Mouse (Mus musculus): Measurements from ENCODE around the gene Stxbp5. TPM values are rescaled to one million over a fixed set of nuclear protein-coding genes. Genes with fewer than 3 reads are reported as not detected.

Stxbp5 gene
- 206 TPM in 1 of 2 replicates, not detected in the other for polyA plus RNA-seq (2012; ENCODE audit: insufficient read depth, insufficient read length, low replicate concordance, missing spikeins)

- peak within 1 kb of the TSS; percentile 74 for H3K4me3 ChIP-seq (ENCODE audit: insufficient read depth, low read depth, low read length)
- no peaks in the 10 kb centered on the region for H3K4me1 ChIP-seq (ENCODE audit: control insufficient read depth, insufficient read depth, low read length)
- peak; percentile 90 for TF ChIP-seq POLR2A (IDR thresholded peaks at IDR 0.05; ENCODE audit: insufficient read depth, low read depth, low read length)
- no peak for TF ChIP-seq CTCF (IDR thresholded peaks at IDR 0.05; ENCODE audit: insufficient read depth, low read depth, low read length)
- 1% methylated on average over 52 of the region's 52 CpGs for WGBS
- H3K27ac ChIP-seq (ENCODE audit: insufficient read depth, low read depth, low read length) = peak within 1 kb of the TSS; percentile 92
Observed at GRCm38 (mm10) chr10:9901071-9901696, at the start of gene Stxbp5. Gene Stxbp5 (minus strand): TSS chr10:9901079.

GRCm38 (mm10) chr10:9912395-9912794, 11.5 kb upstream of the Stxbp5 start:
- WGBS = 21% methylated on average over 5 of the region's 5 CpGs
- H3K4me1 ChIP-seq (ENCODE audit: control insufficient read depth, insufficient read depth, low read length) = no peaks in the 10 kb centered on the region
- no peak overlapping the region for H3K4me3 ChIP-seq (ENCODE audit: insufficient read depth, low read depth, low read length)
- H3K27ac ChIP-seq (ENCODE audit: insufficient read depth, low read depth, low read length) = no peak overlapping the region
- TF ChIP-seq POLR2A (IDR thresholded peaks at IDR 0.05; ENCODE audit: insufficient read depth, low read depth, low read length) (no peak), CTCF (IDR thresholded peaks at IDR 0.05; ENCODE audit: insufficient read depth, low read depth, low read length) (no peak)

- WGBS = 61% methylated on average over 8 of the region's 8 CpGs
- H3K4me3 ChIP-seq (ENCODE audit: insufficient read depth, low read depth, low read length) = no peak overlapping the region
- no peak for TF ChIP-seq POLR2A (IDR thresholded peaks at IDR 0.05; ENCODE audit: insufficient read depth, low read depth, low read length)
- no peak for TF ChIP-seq CTCF (IDR thresholded peaks at IDR 0.05; ENCODE audit: insufficient read depth, low read depth, low read length)
- H3K27ac ChIP-seq (ENCODE audit: insufficient read depth, low read depth, low read length) = no peak overlapping the region
- no peaks in the 10 kb centered on the region for H3K4me1 ChIP-seq (ENCODE audit: control insufficient read depth, insufficient read depth, low read length)
Observed at GRCm38 (mm10) chr10:9907919-9908502, 7.1 kb upstream of the Stxbp5 start.

- no peaks in the 10 kb centered on the region for H3K4me1 ChIP-seq (ENCODE audit: control insufficient read depth, insufficient read depth, low read length)
- no peak overlapping the region for H3K27ac ChIP-seq (ENCODE audit: insufficient read depth, low read depth, low read length)
- TF ChIP-seq POLR2A (IDR thresholded peaks at IDR 0.05; ENCODE audit: insufficient read depth, low read depth, low read length) (no peak), CTCF (IDR thresholded peaks at IDR 0.05; ENCODE audit: insufficient read depth, low read depth, low read length) (no peak)
- H3K4me3 ChIP-seq (ENCODE audit: insufficient read depth, low read depth, low read length) = no peak overlapping the region
- WGBS = 97% methylated on average over 2 of the region's 2 CpGs
Observed at GRCm38 (mm10) chr10:9907519-9907918, 6.6 kb upstream of the Stxbp5 start.

- TF ChIP-seq CTCF (IDR thresholded peaks at IDR 0.05; ENCODE audit: insufficient read depth, low read depth, low read length) (no peak), POLR2A (IDR thresholded peaks at IDR 0.05; ENCODE audit: insufficient read depth, low read depth, low read length) (no peak)
- 81% methylated on average over 3 of the region's 3 CpGs for WGBS
Observed at GRCm38 (mm10) chr10:9906185-9906584, 5.3 kb upstream of the Stxbp5 start.

GRCm38 (mm10) chr10:9901697-9902239, 889 bp upstream of the Stxbp5 start:
- WGBS = under 1% methylated on average over 16 of the region's 16 CpGs
- peak overlapping the region; percentile 92 for H3K27ac ChIP-seq (ENCODE audit: insufficient read depth, low read depth, low read length)
- no peaks in the 10 kb centered on the region for H3K4me1 ChIP-seq (ENCODE audit: control insufficient read depth, insufficient read depth, low read length)
- H3K4me3 ChIP-seq (ENCODE audit: insufficient read depth, low read depth, low read length) = peak overlapping the region; percentile 74
- TF ChIP-seq POLR2A (IDR thresholded peaks at IDR 0.05; ENCODE audit: insufficient read depth, low read depth, low read length) (no peak), CTCF (IDR thresholded peaks at IDR 0.05; ENCODE audit: insufficient read depth, low read depth, low read length) (no peak)

More at GRCm38 (mm10) chr10:9906185-9906584, 5.3 kb upstream of the Stxbp5 start:
- no peak overlapping the region for H3K27ac ChIP-seq (ENCODE audit: insufficient read depth, low read depth, low read length)
- H3K4me3 ChIP-seq (ENCODE audit: insufficient read depth, low read depth, low read length) = no peak overlapping the region
- H3K4me1 ChIP-seq (ENCODE audit: control insufficient read depth, insufficient read depth, low read length) = no peaks in the 10 kb centered on the region

- Histone ChIP-seq H3K27ac (ENCODE audit: insufficient read depth, low read depth, low read length) (peak overlapping the region; percentile 92), H3K4me1 (ENCODE audit: control insufficient read depth, insufficient read depth, low read length) (no peaks in the 10 kb centered on the region), H3K4me3 (ENCODE audit: insufficient read depth, low read depth, low read length) (peak overlapping the region; percentile 74)
- under 1% methylated on average over 81 of the region's 81 CpGs for WGBS
- TF ChIP-seq CTCF (IDR thresholded peaks at IDR 0.05; ENCODE audit: insufficient read depth, low read depth, low read length) (no peak), POLR2A (IDR thresholded peaks at IDR 0.05; ENCODE audit: insufficient read depth, low read depth, low read length) (no peak)
Observed at GRCm38 (mm10) chr10:9900315-9901070, 386 bp downstream of the Stxbp5 start.

- no peak for TF ChIP-seq POLR2A (IDR thresholded peaks at IDR 0.05; ENCODE audit: insufficient read depth, low read depth, low read length)
- TF ChIP-seq CTCF (IDR thresholded peaks at IDR 0.05; ENCODE audit: insufficient read depth, low read depth, low read length) = no peak
- no peak overlapping the region for H3K27ac ChIP-seq (ENCODE audit: insufficient read depth, low read depth, low read length)
- no peaks in the 10 kb centered on the region for H3K4me1 ChIP-seq (ENCODE audit: control insufficient read depth, insufficient read depth, low read length)
- peak overlapping the region; percentile 74 for H3K4me3 ChIP-seq (ENCODE audit: insufficient read depth, low read depth, low read length)
- 2% methylated on average over 15 of the region's 15 CpGs for WGBS
Observed at GRCm38 (mm10) chr10:9899816-9900215, 1.1 kb downstream of the Stxbp5 start.

Measured in olfactory bulb, adult 2 months (tissue).